11 mouse cellular contexts compared by ENCODE assay signal in the genomic region with DNA sequence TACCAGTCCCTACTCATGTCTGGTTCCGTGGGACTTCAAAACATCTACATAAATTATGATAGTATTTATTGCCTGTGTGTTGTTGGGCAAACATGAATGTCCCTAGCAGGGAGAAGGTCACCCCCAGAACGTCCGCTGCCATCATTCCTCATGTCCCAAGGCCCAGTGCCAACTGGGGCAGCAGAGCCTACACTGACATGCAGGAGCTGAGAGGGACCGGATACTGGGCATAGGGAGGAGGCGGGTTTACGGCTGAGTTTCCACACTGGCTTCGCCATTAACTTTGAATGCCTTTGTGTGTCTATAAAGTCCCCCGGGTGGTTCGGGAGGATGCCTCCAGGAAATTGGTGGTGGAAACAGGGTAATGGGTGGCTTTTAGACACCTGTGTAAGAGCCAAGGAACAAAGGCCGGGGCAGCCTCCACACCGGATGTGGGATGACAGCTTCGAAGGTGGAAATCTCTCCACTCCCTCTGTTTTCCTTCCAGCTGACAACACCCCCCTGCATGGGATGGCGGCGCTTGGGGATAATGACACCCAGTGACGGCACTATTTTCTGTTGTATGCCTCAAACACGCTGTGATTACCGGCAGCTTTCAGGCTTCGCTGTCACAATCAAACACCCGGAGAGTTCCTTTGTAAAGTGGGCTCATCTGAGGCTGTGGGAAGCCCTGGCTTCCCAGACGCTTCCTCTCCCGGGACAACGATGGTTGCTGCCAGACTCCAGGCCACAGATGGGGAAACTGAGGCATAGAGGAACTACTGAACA. TPM values are rescaled to one million over a fixed set of nuclear protein-coding genes. Genes with fewer than 3 reads are reported as not detected.
DNase-seq lines count a peak whose midpoint lies in the region; ATAC-seq lines count a peak whose summit lies in the region.
"Had no signal": no experiment of that assay in that cellular context is flagged by ENCODE, and none has a peak within 500 bp of the region (broad histone marks: within the 10 kb centered on the region; RNA-seq: fewer than 3 reads in every experiment).

No protein-coding gene starts in this region.

- H3K4me3 ChIP-seq in brown adipose tissue, adult 24 weeks (ENCODE audit: insufficient read depth, low read depth, low read length) = no peak overlapping the region
- H3K4me3 ChIP-seq in neural tube, embryonic 14.5 days (ENCODE audit: low read depth, low read length) = no peak overlapping the region
- H3K4me3 ChIP-seq: embryonic facial prominence, embryonic 12.5 days had no signal

- no peaks in the 10 kb centered on the region for H3K36me3 ChIP-seq in neural tube, embryonic 14.5 days (ENCODE audit: control insufficient read depth, insufficient read depth, low read length)
- H3K36me3 ChIP-seq: embryonic facial prominence, embryonic 12.5 days had no signal

- H3K9ac ChIP-seq in neural tube, embryonic 14.5 days (replicated peaks; ENCODE audit: low read depth, low read length) = peak overlapping the region; percentile 29; the same call in 1 of the 2 replicates
- H3K9ac ChIP-seq: embryonic facial prominence, embryonic 12.5 days; liver, postnatal 0 days had no signal

- no peaks in the 10 kb centered on the region for H3K9me3 ChIP-seq in neural tube, embryonic 14.5 days (ENCODE audit: control insufficient read depth, low read length)
- H3K9me3 ChIP-seq: embryonic facial prominence, embryonic 12.5 days had no signal

- H3K4me1 ChIP-seq in brown adipose tissue, adult 24 weeks (ENCODE audit: control insufficient read depth, insufficient read depth, insufficient read length, low read length) = peaks cover 7% of the 10 kb centered on the region; the same call in 1 of the 2 replicates
- peaks cover 34% of the 10 kb centered on the region for H3K4me1 ChIP-seq in neural tube, embryonic 14.5 days (ENCODE audit: control insufficient read depth, insufficient read depth, low read length)

- no peaks in the 10 kb centered on the region for H3K27me3 ChIP-seq in neural tube, embryonic 14.5 days (ENCODE audit: control insufficient read depth, insufficient read depth, low read length)

- no peak overlapping the region for H3K4me2 ChIP-seq in neural tube, embryonic 14.5 days (ENCODE audit: low read depth, low read length)
- H3K4me2 ChIP-seq: embryonic facial prominence, embryonic 12.5 days had no signal

- DNase-seq in lung, postnatal 10 days = peak; percentile 46
- DNase-seq in lung, adult 18-20 months = no peak
- peak; percentile 7 for DNase-seq in kidney, adult 9 months
- no peak for DNase-seq in urinary bladder, postnatal 14 days (ENCODE audit: low spot score)
- DNase-seq: layer of hippocampus, postnatal 36 days; liver, postnatal 0 days; thymus, adult 18-20 months had no signal

- ATAC-seq in neural tube, embryonic 14.5 days (ENCODE audit: low read depth) = no peak
- ATAC-seq in megakaryocyte progenitor cell, adult 5-6 weeks (replicated peaks; ENCODE audit: poor library complexity) = no peak
- ATAC-seq: liver, postnatal 0 days had no signal

- H3K27ac ChIP-seq in brown adipose tissue, adult 24 weeks (replicated peaks; ENCODE audit: low read depth, low read length) = peak overlapping the region; percentile 45
- H3K27ac ChIP-seq in neural tube, embryonic 14.5 days (ENCODE audit: low read depth, low read length) = peak overlapping the region; percentile 7; the same call in 1 of the 2 replicates
- H3K27ac ChIP-seq: embryonic facial prominence, embryonic 12.5 days had no signal

- WGBS in neural tube, embryonic 14.5 days = 12% methylated on average over 22 of the region's 22 CpGs

RNA-seq across cellular contexts. Expression of gene Igsf21, which starts 26.1 kb away (rescaled TPM):
- 6.8 and 9.2 TPM in 2 replicates for polyA plus RNA-seq in brown adipose tissue, adult 24 weeks (2012; ENCODE audit: insufficient read depth, insufficient read length, missing spikeins)
- 77.0 and 95.1 TPM in 2 replicates for polyA plus RNA-seq in neural tube, embryonic 14.5 days (2014; fragmentation: Nextera tagmentation; extraction: Ambion mirVana)
- not detected in 2 replicates for total RNA-seq in megakaryocyte progenitor cell, adult 5-6 weeks (2015)
- not detected in 2 replicates for total RNA-seq in megakaryocyte progenitor cell, adult 5-6 weeks (2017)
- polyA plus RNA-seq: liver, postnatal 0 days had no signal

Comparison
In these comparisons a context has a peak if more than half of its experiments do, and no peak if none do; other contexts are left out.
1. DNase-seq: peak in lung, postnatal 10 days (single experiment) and kidney, adult 9 months (single experiment); none in lung, adult 18-20 months (0 of 2) and urinary bladder, postnatal 14 days (single experiment).